Mouse (Mus musculus) cerebellum, postnatal 14 days (tissue): ENCODE measurements around the gene Kcna6.
A peak's percentile ranks its signal among the peaks of the same experiment; 100 is the strongest.

Experiments
- DNase-seq, 2 experiments: peaks; one replicate each; pipeline ENCODE4 v3.0.0; 2021; ENCODE audit warnings: mixed read lengths in 2 of 2

Kcna6 gene

GRCm38 (mm10) chr6:126735806-126736205 lies 4.7 kb downstream of the Kcna6 start:
- no peak for DNase-seq

- DNase-seq, result no peak
Measured at GRCm38 (mm10) chr6:126732645-126733044, 7.8 kb downstream of the Kcna6 start.

- DNase-seq, result no peak
Measured at GRCm38 (mm10) chr6:126728803-126729202, 11.7 kb downstream of the Kcna6 start.

GRCm38 (mm10) chr6:126718423-126719087 lies 21.9 kb downstream of the Kcna6 start:
- DNase-seq, result no peak

GRCm38 (mm10) chr6:126712531-126712930 lies 27.9 kb downstream of the Kcna6 start:
- no peak for DNase-seq

GRCm38 (mm10) chr6:126705936-126706335 lies 34.5 kb downstream of the Kcna6 start:
- DNase-seq, result no peak

GRCm38 (mm10) chr6:126704430-126704829 lies 36.0 kb downstream of the Kcna6 start:
- DNase-seq, result peak; percentile 59 to 73

GRCm38 (mm10) chr6:126702116-126702515 lies 38.4 kb downstream of the Kcna6 start:
- DNase-seq, result peak; percentile 96 to 97

- DNase-seq, result no peak
Measured at GRCm38 (mm10) chr6:126701196-126701595, 39.3 kb downstream of the Kcna6 start.

- DNase-seq, result no peak
Measured at GRCm38 (mm10) chr6:126699995-126700394, 40.5 kb downstream of the Kcna6 start.

GRCm38 (mm10) chr6:126687120-126687519 lies 53.4 kb downstream of the Kcna6 start:
- no peak for DNase-seq

- no peak for DNase-seq
Measured at GRCm38 (mm10) chr6:126685135-126685534, 55.3 kb downstream of the Kcna6 start.

- peak; percentile 75 to 84 for DNase-seq
Measured at GRCm38 (mm10) chr6:126678961-126679360, 61.5 kb downstream of the Kcna6 start.

- DNase-seq, result peak; percentile 80 to 88
Measured at GRCm38 (mm10) chr6:126667001-126667400, 73.5 kb downstream of the Kcna6 start.

- DNase-seq, result no peak
Measured at GRCm38 (mm10) chr6:126666091-126666490, 74.4 kb downstream of the Kcna6 start.

GRCm38 (mm10) chr6:126664569-126664968 lies 75.9 kb downstream of the Kcna6 start:
- no peak for DNase-seq
